Mouse (Mus musculus): ENCODE data around the gene Cacna1d. TPM values are rescaled to one million over a fixed set of nuclear protein-coding genes. Genes with fewer than 3 reads are reported as not detected.

The Cacna1d gene
- polyA plus RNA-seq, 1 experiment from 2014 or later = 1.5 TPM

DNA sequence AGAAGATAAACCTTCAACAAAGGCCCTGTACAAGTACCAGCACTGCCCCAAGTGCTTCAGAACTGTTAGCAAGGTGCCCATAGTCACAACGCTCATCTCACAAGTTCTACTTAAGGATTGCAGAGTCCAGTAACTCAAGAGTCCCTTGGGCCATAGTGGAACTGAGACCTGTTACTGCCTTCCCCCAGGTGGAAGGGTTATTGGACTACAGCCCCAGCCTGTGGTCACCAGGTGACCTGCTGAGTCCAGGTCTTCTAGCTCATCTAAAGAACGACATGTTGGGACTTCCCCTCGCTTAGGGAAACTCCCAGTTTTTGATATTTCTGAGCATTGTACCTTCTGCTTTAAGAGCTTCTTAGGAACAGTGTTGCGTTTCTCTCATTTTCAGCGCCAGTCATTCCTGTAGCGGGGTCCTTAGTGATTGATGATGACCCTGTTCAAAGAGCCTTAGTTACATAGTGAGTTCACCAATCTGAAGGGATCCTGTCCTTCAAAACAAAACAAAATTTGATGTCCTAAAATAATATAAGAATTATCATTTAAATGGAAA lies 19.0 kb upstream of the Cacna1d start:
- Histone ChIP-seq H3K27me3 (replicated peaks; ENCODE audit: control insufficient read depth, insufficient read depth, low read length) (no peaks in the 10 kb centered on the region), H3K4me3 (ENCODE audit: low read depth, low read length) (no peak overlapping the region), H3K9me3 (ENCODE audit: control insufficient read depth) (no peaks in the 10 kb centered on the region), H3K9ac (ENCODE audit: low read depth, low read length) (no peak overlapping the region), H3K4me2 (replicated peaks; ENCODE audit: low read depth) (no peak overlapping the region), H3K4me1 (replicated peaks; ENCODE audit: control insufficient read depth, insufficient read depth, low read length) (no peaks in the 10 kb centered on the region), H3K36me3 (ENCODE audit: control insufficient read depth, insufficient read depth) (peaks cover 53% of the 10 kb centered on the region), H3K27ac (ENCODE audit: low read depth, low read length) (no peak overlapping the region)
- TF ChIP-seq CTCF (IDR thresholded peaks at IDR 0.05; ENCODE audit: low read depth) = no peak
- WGBS = 91% methylated on average over 6 of the region's 6 CpGs
- ATAC-seq = no peak

DNA sequence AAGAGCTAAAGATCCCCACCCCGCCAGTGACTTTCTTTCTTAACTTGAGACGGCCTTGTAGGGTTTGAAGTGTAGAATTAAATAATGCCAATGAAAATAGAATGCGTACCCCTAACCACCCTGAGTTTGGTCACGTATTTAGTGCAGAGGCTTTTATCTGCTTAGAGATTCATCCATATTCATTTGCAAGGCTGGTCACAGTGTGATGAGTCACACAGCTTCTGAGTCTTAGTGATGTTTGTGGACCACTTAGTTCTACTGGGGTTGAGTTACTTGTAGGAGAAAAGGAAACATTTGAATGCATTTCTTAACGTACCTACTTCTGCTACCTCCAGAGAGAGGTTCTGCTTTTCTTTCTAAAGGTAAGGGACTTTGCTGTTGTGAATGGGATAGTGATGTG lies 13.7 kb upstream of the Cacna1d start:
- H3K4me2 ChIP-seq (replicated peaks; ENCODE audit: low read depth) = no peak overlapping the region
- no peak for TF ChIP-seq CTCF (IDR thresholded peaks at IDR 0.05; ENCODE audit: low read depth)
- 95% methylated on average over 5 of the region's 5 CpGs for WGBS

DNA sequence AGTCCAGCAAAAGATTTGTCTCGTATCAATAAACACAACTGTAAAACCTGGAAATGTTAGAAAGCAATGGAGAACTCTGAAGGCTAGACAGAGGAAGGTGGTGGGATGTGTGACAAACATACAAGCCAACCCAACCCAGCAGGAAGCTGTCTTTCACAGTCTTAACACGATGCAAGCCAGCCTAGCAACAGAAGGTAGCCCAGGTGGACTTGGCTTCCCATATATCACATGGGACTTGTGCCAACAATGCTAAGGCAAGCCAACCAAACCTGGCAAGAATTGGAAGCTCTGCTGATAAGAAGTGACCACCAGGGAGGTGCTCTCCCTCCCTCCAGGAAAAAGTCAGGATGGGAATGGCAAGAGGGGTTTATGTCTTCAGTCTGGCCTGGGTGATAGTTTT lies 6.9 kb upstream of the Cacna1d start:
- TF ChIP-seq CTCF (IDR thresholded peaks at IDR 0.05; ENCODE audit: low read depth) = no peak
- Histone ChIP-seq H3K36me3 (ENCODE audit: control insufficient read depth, insufficient read depth) (peaks cover 9% of the 10 kb centered on the region; the same call in 1 of the 2 replicates), H3K9me3 (ENCODE audit: control insufficient read depth) (no peaks in the 10 kb centered on the region), H3K27ac (ENCODE audit: low read depth, low read length) (no peak overlapping the region), H3K27me3 (replicated peaks; ENCODE audit: control insufficient read depth, insufficient read depth, low read length) (no peaks in the 10 kb centered on the region), H3K4me2 (replicated peaks; ENCODE audit: low read depth) (no peak overlapping the region), H3K9ac (ENCODE audit: low read depth, low read length) (no peak overlapping the region), H3K4me1 (replicated peaks; ENCODE audit: control insufficient read depth, insufficient read depth, low read length) (no peaks in the 10 kb centered on the region), H3K4me3 (ENCODE audit: low read depth, low read length) (no peak overlapping the region)
- no peak for ATAC-seq
- WGBS = 74% methylated on average over 2 of the region's 2 CpGs

More for the DNA sequence above, 13.7 kb upstream of the Cacna1d start:
- Histone ChIP-seq H3K27me3 (replicated peaks; ENCODE audit: control insufficient read depth, insufficient read depth, low read length) (no peaks in the 10 kb centered on the region), H3K4me3 (ENCODE audit: low read depth, low read length) (no peak overlapping the region), H3K9me3 (ENCODE audit: control insufficient read depth) (no peaks in the 10 kb centered on the region), H3K27ac (ENCODE audit: low read depth, low read length) (no peak overlapping the region), H3K9ac (ENCODE audit: low read depth, low read length) (no peak overlapping the region), H3K36me3 (ENCODE audit: control insufficient read depth, insufficient read depth) (peaks cover 43% of the 10 kb centered on the region), H3K4me1 (replicated peaks; ENCODE audit: control insufficient read depth, insufficient read depth, low read length) (no peaks in the 10 kb centered on the region)
- no peak for ATAC-seq

DNA sequence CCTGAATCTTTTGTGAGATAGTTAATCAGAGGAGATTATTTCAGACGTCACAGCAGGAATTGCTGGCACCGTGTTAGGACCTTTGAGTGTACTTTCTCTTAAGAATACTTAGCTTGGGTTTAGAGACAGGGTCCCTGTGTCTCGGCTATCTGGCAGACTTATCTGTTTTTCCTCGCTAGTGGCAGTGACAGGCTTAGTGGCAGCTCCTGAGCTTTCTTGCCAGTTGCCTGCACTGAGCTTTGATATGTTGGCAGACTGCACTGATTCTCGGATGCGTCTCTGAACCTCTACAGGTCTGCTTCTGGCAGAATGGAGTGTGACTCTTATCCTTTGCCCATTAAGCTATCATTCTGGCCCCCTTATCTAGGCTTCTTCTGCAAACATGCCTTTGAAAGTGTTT lies 3.7 kb upstream of the Cacna1d start:
- Histone ChIP-seq H3K9me3 (ENCODE audit: control insufficient read depth) (no peaks in the 10 kb centered on the region), H3K9ac (ENCODE audit: low read depth, low read length) (no peak overlapping the region), H3K36me3 (ENCODE audit: control insufficient read depth, insufficient read depth) (peaks cover 18% of the 10 kb centered on the region; the same call in 1 of the 2 replicates), H3K27me3 (replicated peaks; ENCODE audit: control insufficient read depth, insufficient read depth, low read length) (no peaks in the 10 kb centered on the region), H3K4me1 (replicated peaks; ENCODE audit: control insufficient read depth, insufficient read depth, low read length) (no peaks in the 10 kb centered on the region), H3K4me3 (ENCODE audit: low read depth, low read length) (no peak overlapping the region), H3K27ac (ENCODE audit: low read depth, low read length) (no peak overlapping the region), H3K4me2 (replicated peaks; ENCODE audit: low read depth) (no peak overlapping the region)
- 68% methylated on average over 6 of the region's 6 CpGs for WGBS
- no peak for TF ChIP-seq CTCF (IDR thresholded peaks at IDR 0.05; ENCODE audit: low read depth)
- ATAC-seq = no peak

DNA sequence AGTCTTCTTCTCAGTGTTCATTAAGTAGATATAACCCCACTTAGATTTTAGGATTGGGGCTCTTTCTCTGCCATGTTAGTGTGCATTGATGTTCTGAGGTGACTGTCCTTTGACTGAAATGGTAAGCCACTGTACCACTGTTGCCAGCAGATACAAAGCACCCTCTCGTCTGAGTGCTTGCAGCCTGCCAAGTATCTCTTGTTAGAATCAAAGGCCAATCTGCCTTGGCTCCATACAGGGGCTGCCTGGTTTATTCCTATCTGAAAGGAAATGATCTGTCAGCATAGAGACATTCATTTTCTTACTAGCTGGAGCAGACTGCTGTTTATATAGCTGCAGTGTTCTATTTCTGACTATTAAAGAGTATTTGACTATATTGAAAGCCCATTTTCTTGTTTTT lies 2.0 kb upstream of the Cacna1d start:
- Histone ChIP-seq H3K36me3 (ENCODE audit: control insufficient read depth, insufficient read depth) (peaks cover 21% of the 10 kb centered on the region; the same call in 1 of the 2 replicates), H3K9me3 (ENCODE audit: control insufficient read depth) (no peaks in the 10 kb centered on the region), H3K27ac (ENCODE audit: low read depth, low read length) (no peak overlapping the region), H3K27me3 (replicated peaks; ENCODE audit: control insufficient read depth, insufficient read depth, low read length) (no peaks in the 10 kb centered on the region), H3K4me3 (ENCODE audit: low read depth, low read length) (no peak overlapping the region), H3K9ac (ENCODE audit: low read depth, low read length) (no peak overlapping the region), H3K4me2 (replicated peaks; ENCODE audit: low read depth) (no peak overlapping the region), H3K4me1 (replicated peaks; ENCODE audit: control insufficient read depth, insufficient read depth, low read length) (no peaks in the 10 kb centered on the region)
- 74% methylated on average over 1 of the region's 1 CpGs for WGBS
- no peak for TF ChIP-seq CTCF (IDR thresholded peaks at IDR 0.05; ENCODE audit: low read depth)
- no peak for ATAC-seq

DNA sequence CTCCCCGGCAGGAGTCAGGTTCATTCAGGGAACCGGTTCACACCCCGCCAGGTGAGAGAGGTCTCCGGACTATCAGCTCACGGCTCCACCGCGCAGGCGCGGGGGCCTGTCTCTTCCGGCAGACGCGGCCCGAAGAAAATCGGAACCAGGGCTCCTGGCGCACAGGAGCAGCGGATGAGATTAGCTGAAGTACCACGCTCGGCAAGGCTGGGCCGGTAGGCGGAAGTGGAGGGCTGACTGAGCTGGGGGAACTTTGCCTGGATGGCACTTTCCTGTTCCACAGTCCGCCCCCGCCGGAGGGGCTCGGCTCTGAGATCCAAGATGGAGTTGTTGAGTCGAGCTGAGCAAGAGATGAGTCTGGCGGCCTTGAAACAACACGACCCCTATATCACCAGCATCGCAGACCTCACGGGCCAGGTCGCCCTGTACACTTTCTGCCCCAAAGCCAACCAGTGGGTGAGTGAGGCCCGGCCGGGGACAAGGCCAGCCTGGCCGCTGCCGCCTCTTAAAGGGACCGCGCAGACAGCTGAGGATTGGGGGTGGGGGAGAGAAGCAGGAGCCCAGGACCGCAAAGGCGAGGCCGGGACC lies 11.8 kb downstream of the Cacna1d start, which contains the start of gene Dcp1a:
TSS of gene Dcp1a (plus strand) at position 175 of the 588 bp plus-strand sequence.
- no peaks in the 10 kb centered on the region for H3K27me3 ChIP-seq (replicated peaks; ENCODE audit: control insufficient read depth, insufficient read depth, low read length)
- H3K9me3 ChIP-seq (ENCODE audit: control insufficient read depth) = no peaks in the 10 kb centered on the region
- peak within 1 kb of the TSS; percentile 70 for H3K9ac ChIP-seq (ENCODE audit: low read depth, low read length)
- TF ChIP-seq CTCF (IDR thresholded peaks at IDR 0.05; ENCODE audit: low read depth) = peak; percentile 41; the same call in 1 of the 2 replicates
- under 1% methylated on average over 39 of the region's 39 CpGs for WGBS
- ATAC-seq = peak; percentile 99
- H3K4me3 ChIP-seq (ENCODE audit: low read depth, low read length) = peak within 1 kb of the TSS; percentile 82
- peak within 1 kb of the TSS; percentile 67 for H3K27ac ChIP-seq (ENCODE audit: low read depth, low read length)
- H3K36me3 ChIP-seq (ENCODE audit: control insufficient read depth, insufficient read depth) = peaks cover 20% of the 10 kb centered on the region
- peak within 1 kb of the TSS; percentile 72 for H3K4me2 ChIP-seq (replicated peaks; ENCODE audit: low read depth)
- 0 out of 2 replicates have a peak, but pooled peaks cover 3% of the 10 kb centered on the region for H3K4me1 ChIP-seq (replicated peaks; ENCODE audit: control insufficient read depth, insufficient read depth, low read length)

Data from intestine, postnatal 0 days (tissue).